Mouse (Mus musculus) large intestine, adult 2 months (tissue): ENCODE measurements around the gene Hmgcs1. TPM values are rescaled to one million over a fixed set of nuclear protein-coding genes. Genes with fewer than 3 reads are reported as not detected.

Experiments
- DNase-seq: peaks from one replicate; pipeline ENCODE4 v3.0.0-alpha.2; 2012; ENCODE audit warnings: low read depth, low spot score
- WGBS: fragments of 180-500 bp; shearing (Covaris S2); methylation state at CpG from one replicate; pipeline ENCODE4 v1.1.7; 2018; 5-methylcytosine and 5-hydroxymethylcytosine counted together
- polyA plus RNA-seq: library from polyadenylated mRNA; depleted of rRNA; stranded (reverse); fragments of >200 nt; gene quantifications from 2 replicates; pipeline ENCODE4 v1.2.3, GENCODE M21; 2012; rRNA removed

The Hmgcs1 gene
- polyA plus RNA-seq, 1 experiment = 52.9 TPM

GRCm38 (mm10) chr13:119741390-119742237 lies 51.4 kb downstream of the Hmgcs1 start:
- WGBS = 20% methylated on average over 19 of the region's 19 CpGs

GRCm38 (mm10) chr13:119742711-119743415 lies 52.7 kb downstream of the Hmgcs1 start:
- 74% methylated on average over 6 of the region's 6 CpGs for WGBS
- DNase-seq = no peak

More at GRCm38 (mm10) chr13:119741390-119742237, 51.4 kb downstream of the Hmgcs1 start:
- no peak for DNase-seq

- 73% methylated on average over 3 of the region's 3 CpGs for whole genome bisulfite sequencing
- no peak for DNase-seq
These were observed 53.3 kb downstream of the Hmgcs1 start for GRCm38 (mm10) chr13:119743470-119743869.

DNA sequence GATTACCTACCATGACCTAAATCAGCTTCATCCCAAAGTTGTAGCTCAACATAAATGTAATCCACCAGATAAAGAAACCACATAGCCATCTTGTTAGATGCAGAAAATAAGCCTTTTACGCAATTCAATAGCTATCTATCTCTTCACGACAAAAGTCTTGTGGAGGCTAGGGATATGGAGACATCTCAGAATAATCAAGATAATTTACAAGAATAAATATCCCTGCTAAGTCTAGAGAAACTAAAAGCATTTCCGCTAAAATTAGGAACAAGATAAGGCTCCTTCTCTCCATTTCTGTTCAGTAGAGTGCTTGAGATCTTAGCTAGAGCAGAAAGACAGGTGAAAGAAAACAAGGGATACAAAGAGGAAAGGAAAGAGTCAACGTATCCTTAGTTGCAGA lies 56.8 kb downstream of the Hmgcs1 start:
- 86% methylated on average over 4 of the region's 4 CpGs for WGBS
- no peak for DNase-seq

GRCm38 (mm10) chr13:119753859-119754634 lies 63.9 kb downstream of the Hmgcs1 start:
- DNase-seq = no peak
- WGBS = 70% methylated on average over 9 of the region's 9 CpGs

DNA sequence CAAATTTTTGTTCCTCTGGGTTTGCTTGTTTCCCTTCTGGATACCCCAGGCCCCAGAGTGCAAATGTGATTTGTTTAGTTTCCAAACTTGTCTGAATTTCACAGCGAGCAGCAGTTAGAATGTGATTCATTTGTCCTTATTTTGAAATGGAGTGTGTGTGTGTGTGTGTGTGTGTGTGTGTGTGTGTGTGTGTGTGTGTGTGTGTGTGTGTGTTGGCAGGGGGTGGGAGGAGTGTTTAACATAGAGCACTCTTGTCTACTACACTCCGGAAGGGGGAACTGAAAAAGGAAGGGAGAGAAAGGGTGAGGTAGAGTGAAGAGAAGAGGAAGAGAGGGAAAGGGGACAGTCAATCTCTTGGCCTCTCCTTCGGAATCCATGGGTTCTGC lies 64.4 kb downstream of the Hmgcs1 start:
- 40% methylated on average over 3 of the region's 3 CpGs for WGBS
- DNase-seq = no peak

GRCm38 (mm10) chr13:119755141-119755547 lies 65.0 kb downstream of the Hmgcs1 start:
- 1% methylated on average over 16 of the region's 16 CpGs for WGBS

GRCm38 (mm10) chr13:119755681-119756471 lies 65.7 kb downstream of the Hmgcs1 start, which contains the start of gene Nim1k:
Gene Nim1k, minus strand, starts transcription at chr13:119755882.
- 2% methylated on average over 43 of the region's 43 CpGs for WGBS
- DNase-seq = no peak

More at GRCm38 (mm10) chr13:119755141-119755547, 65.0 kb downstream of the Hmgcs1 start:
- DNase-seq = no peak

DNA sequence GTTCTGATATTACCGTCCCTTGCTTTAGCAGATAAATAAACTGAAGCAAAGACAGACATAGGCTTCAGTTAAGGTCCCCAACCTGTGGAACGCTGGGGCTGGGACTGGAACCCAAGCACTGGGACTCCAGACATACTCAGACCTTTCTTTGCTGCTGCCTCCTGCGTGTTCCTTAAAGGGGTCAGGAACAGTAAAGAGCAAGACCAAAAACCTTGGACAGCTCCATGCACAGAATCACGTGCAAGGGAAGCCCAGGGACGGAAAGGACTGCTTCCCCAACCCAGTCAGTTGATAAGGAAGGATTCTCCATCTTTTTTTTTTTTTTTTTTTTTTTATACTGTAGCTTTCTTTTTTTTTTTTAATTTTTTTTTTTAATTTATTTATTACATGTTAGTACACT lies 66.7 kb downstream of the Hmgcs1 start:
- no peak for DNase-seq
- WGBS = 53% methylated on average over 5 of the region's 5 CpGs

Other genes with a start within 250 kb of the Hmgcs1 start
- 11.7 and 30.2 TPM in 2 replicates for gene 4833420G17Rik, start 227.6 kb upstream of the Hmgcs1 start, polyA plus RNA-seq
- 6.8 and 9.0 TPM in 2 replicates for gene Tmem267, start 202.3 kb upstream of the Hmgcs1 start, polyA plus RNA-seq
- gene 3110070M22Rik, start 202.0 kb upstream of the Hmgcs1 start, polyA plus RNA-seq = 0.61 and 2.0 TPM in 2 replicates
- gene Ccl28, start 66.6 kb upstream of the Hmgcs1 start, polyA plus RNA-seq = 12.2 and 12.4 TPM in 2 replicates
- gene Nim1k, start 65.5 kb downstream of the Hmgcs1 start, polyA plus RNA-seq = 0.10 and 0.11 TPM in 2 replicates
- gene Zfp131, start 100.5 kb downstream of the Hmgcs1 start, polyA plus RNA-seq = 2.7 and 5.8 TPM in 2 replicates
- not detected in 2 replicates for gene AF067063, start 139.8 kb downstream of the Hmgcs1 start, polyA plus RNA-seq
- gene D13Ertd608e, start 145.6 kb downstream of the Hmgcs1 start, polyA plus RNA-seq = not detected in 2 replicates
- not detected in 2 replicates for gene Tcstv1, start 204.4 kb downstream of the Hmgcs1 start, polyA plus RNA-seq
- gene Gm21761, start 238.9 kb downstream of the Hmgcs1 start, polyA plus RNA-seq = not detected in 2 replicates